Mouse (Mus musculus): ENCODE data around the gene Calm3.
A peak's percentile ranks its signal among the peaks of the same experiment; 100 is the strongest.
"Not testable (repeated sequence)": the region's sequence is repeated elsewhere in the genome, so short reads cannot be mapped to it uniquely, and the experiment has no call there.

Gene Calm3

DNA sequence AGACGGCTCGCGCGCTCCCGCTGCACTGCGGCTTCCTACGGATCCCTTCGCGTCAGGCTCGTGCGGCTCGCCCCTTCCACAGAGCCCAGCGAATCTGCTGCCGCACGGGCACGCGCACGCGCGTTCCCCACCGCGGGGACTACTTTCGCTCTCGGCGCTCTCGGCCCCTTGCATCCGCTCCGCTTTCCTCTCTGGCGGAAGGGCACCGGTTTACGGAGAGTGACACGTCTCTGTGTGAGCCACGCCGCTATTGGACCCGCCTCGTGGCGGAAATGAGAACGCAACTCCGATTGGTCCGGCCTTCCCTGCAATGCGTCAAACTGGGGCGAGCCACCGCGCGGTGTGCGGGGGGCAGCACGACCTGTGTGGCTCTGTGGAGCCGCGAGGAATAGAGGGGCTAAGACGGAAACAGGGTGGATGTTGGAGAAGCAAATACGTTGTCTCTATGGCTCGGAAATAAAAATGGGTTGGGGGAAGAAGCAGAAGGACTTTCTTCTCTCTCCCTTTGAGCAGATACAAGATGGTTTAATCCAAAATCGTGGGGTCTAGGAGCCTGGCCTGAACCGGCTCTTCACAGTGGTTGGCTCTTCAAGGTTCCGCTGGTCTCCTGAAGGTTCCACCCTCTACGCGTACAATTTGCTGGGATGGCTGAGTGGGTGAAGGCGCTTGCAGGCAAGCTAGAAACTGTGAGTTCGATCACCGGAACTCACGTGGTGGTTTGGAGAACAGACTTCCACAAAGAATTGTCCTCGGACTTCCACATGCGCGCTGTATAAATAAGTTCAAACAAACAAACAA is at the start of gene Calm3:
TSS of gene Calm3 (minus strand) at position 78 of the 798 bp plus-strand sequence.
- peak; percentile 99 for DNase-seq (ENCODE audit: low read depth, low spot score)

GRCm38 (mm10) chr7:16971160-16971559 is 47.2 kb upstream of the Calm3 start:
- DNase-seq (ENCODE audit: low read depth, low spot score) = no peak

DNA sequence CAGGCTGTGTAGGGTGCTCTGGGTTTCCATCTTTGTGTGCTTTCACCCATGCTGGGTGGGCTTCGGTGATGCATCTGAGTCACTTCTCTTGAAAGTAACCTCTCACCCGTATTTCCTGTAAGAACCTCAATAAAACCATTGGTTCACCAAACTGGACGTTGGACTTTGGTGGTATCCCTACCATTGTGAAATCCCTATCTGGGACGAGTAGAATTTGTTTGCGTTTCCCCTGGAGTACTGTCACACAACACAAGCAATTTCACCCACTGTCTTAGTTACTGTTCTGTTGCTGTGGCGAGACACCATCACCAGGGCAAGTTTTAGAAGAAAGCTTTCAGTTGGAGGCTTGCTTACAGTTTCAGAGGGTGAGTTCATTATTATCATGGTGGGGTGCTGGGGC is 44.5 kb upstream of the Calm3 start:
- no peak for DNase-seq (ENCODE audit: low read depth, low spot score)

DNA sequence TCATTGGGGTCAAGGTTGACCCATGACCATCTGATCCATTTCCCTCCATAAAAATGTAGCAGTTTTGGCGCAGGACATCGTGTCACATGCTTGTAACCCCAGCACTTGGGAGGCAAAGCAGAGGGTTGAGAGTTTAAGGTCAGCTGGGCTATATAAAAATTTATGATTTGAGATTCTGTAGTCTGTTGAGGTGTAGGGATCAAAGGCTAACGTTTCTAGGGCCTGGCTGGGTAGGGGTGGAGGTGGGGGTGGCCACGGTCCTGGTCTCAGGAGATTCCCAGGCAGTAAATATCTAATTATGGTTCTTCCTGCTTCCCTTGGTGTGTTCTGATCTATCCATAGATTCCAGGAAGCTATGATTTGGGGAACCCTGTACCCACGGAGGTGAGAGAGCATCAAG is 37.8 kb upstream of the Calm3 start:
- DNase-seq (ENCODE audit: low read depth, low spot score) = no peak

- DNase-seq (ENCODE audit: low read depth, low spot score) = peak; percentile 97
Observed at GRCm38 (mm10) chr7:16959539-16960187, 35.7 kb upstream of the Calm3 start, which contains the start of gene Pnmal1. Gene Pnmal1, plus strand, starts transcription at chr7:16959679.

DNA sequence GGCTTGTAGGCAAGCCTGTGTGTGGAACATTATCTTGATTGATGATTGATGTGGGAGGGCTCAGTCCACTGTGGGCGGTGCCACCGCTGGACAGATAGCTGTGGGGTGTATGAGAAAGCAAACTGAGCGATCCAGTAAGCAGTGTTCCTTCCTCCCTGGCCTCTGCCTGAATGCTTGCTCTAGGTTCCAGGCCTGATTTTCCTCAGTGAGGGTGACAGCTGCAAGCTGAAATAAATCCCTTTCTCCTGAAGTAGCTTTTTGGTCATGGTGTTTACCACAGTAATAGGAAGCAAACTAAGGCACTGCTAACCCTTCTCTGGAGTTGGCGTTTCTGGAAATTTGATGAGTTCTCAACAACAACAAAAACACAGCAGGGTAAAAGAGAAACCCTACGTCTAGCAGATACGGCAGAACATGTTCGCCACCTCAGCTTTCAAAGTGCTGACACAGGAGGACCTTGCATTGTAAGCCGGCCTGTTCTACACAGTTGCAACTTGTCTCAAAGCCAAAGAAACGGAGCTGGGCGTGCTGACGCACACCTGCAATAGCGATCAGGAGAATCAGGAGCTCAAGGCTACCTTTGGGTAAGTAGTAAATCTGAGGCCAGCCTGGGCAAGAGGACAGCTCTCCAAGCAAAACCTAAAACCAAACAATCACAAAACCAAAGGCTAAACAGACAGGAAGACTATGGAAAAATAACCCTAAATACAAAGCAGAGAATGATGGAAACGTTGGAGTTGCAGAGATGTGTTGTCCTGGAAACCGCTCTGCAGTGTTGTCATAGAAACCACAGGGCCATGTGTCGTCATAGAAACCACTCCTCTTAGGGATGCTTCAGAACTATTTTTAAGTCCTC is 32.7 kb upstream of the Calm3 start:
- DNase-seq (ENCODE audit: low read depth, low spot score) = peak; percentile 93

- no peak for DNase-seq (ENCODE audit: low read depth, low spot score)
Observed at GRCm38 (mm10) chr7:16955712-16956111, 31.8 kb upstream of the Calm3 start.

GRCm38 (mm10) chr7:16953776-16954175 is 29.9 kb upstream of the Calm3 start:
- not testable (repeated sequence) for DNase-seq (ENCODE audit: low read depth, low spot score)

- DNase-seq (ENCODE audit: low read depth, low spot score) = peak; percentile 62
Observed at GRCm38 (mm10) chr7:16950861-16951635, 27.1 kb upstream of the Calm3 start.

GRCm38 (mm10) chr7:16949908-16950841 is 26.3 kb upstream of the Calm3 start:
- DNase-seq (ENCODE audit: low read depth, low spot score) = peak; percentile 73

GRCm38 (mm10) chr7:16948923-16949458 is 25.1 kb upstream of the Calm3 start:
- no peak for DNase-seq (ENCODE audit: low read depth, low spot score)

DNA sequence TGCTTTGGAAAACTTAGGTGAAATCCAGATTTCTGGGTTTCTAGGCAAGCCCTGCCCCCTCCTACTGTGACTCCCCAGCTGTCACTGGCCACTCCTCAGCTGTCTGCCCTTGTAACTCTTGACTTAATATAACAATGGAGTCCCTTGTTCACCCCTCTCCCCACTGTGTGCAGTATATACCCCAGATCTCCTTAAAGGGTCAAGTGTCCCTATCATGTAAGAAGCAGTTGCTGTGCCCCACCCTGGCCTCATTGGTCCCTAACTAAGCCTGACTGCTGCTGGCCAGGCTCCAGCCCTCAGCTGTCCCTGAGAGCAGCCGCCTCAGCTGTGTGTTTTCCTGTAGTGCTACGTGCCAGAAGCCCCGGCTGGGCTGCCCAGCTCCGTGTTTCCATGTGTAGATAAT is 24.0 kb upstream of the Calm3 start:
- DNase-seq (ENCODE audit: low read depth, low spot score) = no peak

- no peak for DNase-seq (ENCODE audit: low read depth, low spot score)
Observed at GRCm38 (mm10) chr7:16947349-16947895, 23.5 kb upstream of the Calm3 start.

DNA sequence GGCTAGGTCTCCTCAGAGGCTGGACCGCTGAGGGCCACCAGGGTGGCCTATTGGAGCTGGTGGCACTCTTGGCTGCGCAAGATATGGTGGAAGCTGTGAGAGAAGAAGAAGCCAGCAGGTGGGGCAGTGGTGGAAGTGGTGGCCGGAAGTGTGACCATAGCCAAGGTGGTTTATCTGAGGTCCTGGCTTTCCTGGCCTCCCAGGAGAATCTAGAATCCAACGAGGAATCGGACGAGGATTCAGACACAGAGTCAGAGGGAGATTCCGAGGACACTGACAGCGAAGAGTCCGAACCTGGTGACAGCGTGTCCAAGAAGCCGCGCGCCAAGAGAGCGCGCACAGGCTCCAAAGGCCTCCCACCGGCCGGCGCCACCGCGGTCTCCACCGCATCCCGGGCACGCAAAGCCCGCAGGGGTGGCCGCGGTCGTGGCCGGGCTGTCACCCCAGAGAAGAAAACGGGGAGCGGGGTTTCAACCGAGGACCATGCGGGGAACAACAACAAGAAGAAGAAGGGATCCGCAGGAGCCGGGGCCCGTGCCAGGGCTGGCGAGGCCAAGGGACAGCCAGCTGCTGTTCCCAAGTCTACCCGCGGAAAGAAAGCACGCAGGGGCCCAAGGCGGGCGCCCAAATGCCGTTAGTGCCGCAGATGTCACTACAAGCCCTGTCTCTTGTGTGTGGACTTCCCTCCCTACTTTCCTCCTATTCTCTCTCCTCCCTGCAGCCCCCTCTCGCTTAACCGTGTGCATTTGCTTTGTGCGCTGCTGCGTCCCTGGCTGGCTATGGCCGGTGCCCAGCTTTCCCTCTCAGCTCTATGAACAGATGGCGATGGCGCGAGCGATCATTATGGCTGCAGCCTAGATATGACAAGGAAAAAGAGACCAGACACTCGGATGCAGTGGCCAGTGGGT is 22.8 kb upstream of the Calm3 start:
- no peak for DNase-seq (ENCODE audit: low read depth, low spot score)

DNA sequence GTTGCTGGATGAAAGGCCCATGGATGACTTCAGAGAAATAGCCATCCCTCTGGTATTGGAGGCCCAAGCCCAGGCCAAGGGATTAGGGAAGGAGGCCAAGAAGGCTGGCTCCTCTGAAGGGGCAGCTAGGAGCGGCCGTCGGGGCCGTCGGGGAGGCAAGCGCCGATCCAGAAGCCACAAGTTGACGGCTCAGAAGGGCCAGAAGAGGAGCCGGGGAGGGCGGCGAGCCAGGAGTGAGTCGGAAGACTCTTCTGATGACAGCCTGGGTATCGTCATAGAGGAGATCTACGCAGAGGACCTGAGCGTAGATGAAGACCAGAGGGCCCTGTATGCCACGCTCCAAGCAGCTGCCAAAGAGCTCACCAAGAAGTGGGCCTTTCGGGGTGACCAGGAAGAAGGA is 21.5 kb upstream of the Calm3 start:
- no peak for DNase-seq (ENCODE audit: low read depth, low spot score)

GRCm38 (mm10) chr7:16944808-16945315 is 20.9 kb upstream of the Calm3 start:
- DNase-seq (ENCODE audit: low read depth, low spot score) = no peak

DNA sequence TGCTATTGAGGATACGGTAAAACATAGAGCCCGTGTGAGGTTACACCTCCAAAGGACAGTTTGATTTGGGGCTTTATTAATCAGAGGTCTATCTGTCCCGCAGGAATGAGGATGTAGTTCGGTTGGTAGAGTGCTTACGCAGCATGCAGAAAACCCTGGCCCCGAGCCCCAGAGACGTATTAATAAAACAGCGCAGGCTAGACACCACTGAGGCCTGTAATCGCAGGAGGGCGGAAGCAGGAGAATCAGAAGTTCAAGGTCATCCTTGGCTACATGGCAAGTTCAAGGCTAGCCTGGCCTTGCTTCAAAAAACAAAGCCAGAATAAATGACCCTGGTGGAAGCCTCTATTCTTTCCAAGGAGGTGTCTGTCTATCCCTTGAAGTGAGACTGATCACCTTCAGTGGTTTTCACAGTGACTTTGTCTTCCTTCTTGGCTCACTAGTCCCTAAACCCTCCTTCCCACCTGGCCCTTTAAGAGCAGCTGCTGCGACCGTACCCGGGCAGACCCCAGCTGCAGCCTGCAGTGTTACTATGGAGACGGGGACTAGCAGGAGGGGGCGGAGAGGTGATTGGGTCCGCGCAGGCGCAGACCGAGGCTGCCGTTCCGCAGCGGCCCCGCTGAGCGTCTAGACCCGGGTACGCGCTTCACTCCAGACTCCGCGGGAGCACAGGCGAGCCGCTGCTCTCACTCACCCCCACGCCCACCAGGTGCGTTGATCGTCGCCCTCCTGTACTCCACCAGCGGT is 20.3 kb upstream of the Calm3 start, which contains the start of gene Pnmal2:
TSS of gene Pnmal2 (plus strand) at position 622 of the 747 bp plus-strand sequence.
- no peak for DNase-seq (ENCODE audit: low read depth, low spot score)

DNA sequence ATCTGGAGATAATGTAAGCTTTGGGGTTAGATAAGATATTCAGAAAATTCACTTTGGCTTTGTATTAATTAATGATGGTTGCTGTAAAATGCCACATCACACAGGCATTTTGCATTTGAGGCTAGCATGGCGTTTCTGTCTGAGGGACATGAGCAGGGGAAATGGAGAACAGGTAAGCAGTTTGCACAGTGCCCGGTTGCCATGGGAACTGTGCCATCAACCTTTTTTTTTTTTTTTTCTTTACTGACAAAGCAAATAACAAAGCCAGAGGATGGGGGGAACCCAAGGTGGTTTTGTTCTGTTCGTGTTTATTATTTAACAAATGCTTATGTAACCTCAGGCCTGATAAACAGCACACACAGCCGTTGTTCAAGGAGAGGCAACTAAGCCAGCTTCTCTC is 18.9 kb upstream of the Calm3 start:
- DNase-seq (ENCODE audit: low read depth, low spot score) = no peak
